Mouse (Mus musculus): Measurements from ENCODE around the gene Ssb. TPM values are rescaled to one million over a fixed set of nuclear protein-coding genes. Genes with fewer than 3 reads are reported as not detected.
"Not testable (repeated sequence)": the region's sequence is repeated elsewhere in the genome, so short reads cannot be mapped to it uniquely, and the experiment has no call there.

Ssb gene
- total RNA-seq, 2 experiments from 2014 or later, result 125 to 138 TPM

DNA sequence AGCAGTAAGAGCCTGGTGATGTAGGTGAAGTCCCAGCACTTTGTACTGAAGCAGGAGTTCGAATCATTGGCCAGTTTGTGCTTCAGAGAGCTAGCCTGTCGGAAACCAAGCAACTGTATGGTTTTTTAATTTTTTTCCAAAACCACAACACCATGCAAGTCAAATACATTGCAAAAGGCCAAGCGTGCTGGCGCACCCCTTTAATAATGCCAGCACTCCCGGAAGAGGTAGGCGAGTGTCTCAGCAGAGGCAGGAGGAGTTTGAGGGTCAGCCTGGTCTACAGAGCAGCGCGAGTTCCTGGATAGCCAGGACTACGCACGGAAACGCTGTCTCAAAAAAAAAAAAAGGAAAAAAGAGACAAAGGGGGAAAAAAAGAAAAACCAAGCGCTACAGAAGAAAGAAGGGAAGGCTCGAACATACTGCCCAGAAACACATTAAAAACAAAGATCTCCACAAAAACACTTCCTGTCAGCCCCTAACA is 350 bp upstream of the Ssb start:
- DNase-seq (ENCODE audit: extremely low spot score in 1 of 2, low spot score in 1 of 2), result peak; percentile 16 to 17

DNA sequence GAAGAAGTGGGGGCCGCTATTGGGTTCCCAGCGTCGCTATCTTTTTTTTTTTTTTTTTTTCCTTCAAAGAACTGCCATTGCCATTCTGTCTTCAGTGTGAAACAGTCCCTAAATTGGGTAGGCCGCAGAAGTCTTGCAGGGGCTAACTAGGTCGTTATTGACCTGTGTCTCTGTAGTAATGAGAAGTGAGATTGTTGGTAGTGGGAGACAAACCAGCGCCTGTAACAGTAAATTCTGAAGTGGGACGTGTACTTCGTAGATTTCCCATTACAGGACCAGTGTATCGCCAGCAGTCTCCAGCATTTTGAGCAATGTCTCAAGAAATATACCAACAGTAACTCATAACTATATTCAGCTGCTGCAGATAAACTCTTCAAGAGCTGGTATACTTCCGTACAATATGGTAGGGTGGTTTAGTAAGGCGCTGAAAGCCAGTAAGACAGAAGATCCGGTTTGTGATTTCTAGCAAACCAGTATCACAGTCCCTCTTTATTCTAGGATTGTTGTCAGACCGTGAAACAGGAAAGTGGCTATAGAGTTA is 825 bp downstream of the Ssb start:
- DNase-seq (ENCODE audit: extremely low spot score in 1 of 2, low spot score in 1 of 2), result no peak

- no peak for DNase-seq (ENCODE audit: extremely low spot score in 1 of 2, low spot score in 1 of 2)
These were observed 22.6 kb downstream of the Ssb start for GRCm38 (mm10) chr2:69883990-69884391.

GRCm38 (mm10) chr2:69884581-69884980 is 23.2 kb downstream of the Ssb start:
- DNase-seq (ENCODE audit: extremely low spot score in 1 of 2, low spot score in 1 of 2), result no peak

DNA sequence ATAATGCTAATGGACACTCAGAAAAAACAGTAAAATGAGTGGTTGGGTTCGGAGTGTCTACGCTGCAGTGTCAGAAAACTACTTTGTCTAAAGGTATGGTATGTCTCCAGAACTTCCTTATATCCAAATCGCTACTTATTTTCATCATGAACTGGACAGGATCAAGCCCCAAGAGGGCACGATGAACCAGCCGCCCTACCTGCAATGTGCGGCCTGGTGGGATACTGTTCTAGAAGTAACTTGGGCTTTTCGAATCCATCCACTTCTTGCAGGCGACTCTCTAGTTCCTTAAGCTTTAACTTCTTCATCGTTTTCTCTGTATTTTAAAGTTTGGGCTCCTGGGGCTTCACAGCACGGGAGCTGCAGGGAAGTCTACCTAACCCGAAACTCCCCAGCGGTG is 23.7 kb downstream of the Ssb start:
- no peak for DNase-seq (ENCODE audit: extremely low spot score in 1 of 2, low spot score in 1 of 2)

GRCm38 (mm10) chr2:69885451-69886305 is 24.3 kb downstream of the Ssb start, which contains the start of gene Mettl5:
Mettl5 (minus strand) TSS chr2:69885615.
- DNase-seq (ENCODE audit: extremely low spot score in 1 of 2, low spot score in 1 of 2), result peak; percentile 86 to 87

DNA sequence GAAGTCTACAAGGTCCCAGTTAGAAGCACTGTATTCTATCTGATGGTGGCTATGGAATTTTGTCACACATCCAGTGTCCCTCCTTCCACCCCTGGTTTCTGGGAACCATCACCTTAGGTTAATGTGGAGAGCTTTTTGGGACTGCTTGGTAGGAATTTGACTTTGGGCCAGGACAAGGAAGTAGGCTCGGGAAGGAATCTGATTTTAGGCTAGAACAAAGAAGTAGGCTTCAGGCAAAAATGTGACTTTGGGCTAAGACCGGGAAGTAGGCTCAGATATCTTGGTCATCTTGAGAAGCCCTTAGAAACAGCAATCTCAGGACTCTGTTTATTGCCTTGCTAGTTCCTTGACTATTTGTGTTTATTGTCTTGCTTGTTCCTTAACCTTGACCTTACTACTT is 27.6 kb downstream of the Ssb start:
- DNase-seq (ENCODE audit: extremely low spot score in 1 of 2, low spot score in 1 of 2), result no peak

DNA sequence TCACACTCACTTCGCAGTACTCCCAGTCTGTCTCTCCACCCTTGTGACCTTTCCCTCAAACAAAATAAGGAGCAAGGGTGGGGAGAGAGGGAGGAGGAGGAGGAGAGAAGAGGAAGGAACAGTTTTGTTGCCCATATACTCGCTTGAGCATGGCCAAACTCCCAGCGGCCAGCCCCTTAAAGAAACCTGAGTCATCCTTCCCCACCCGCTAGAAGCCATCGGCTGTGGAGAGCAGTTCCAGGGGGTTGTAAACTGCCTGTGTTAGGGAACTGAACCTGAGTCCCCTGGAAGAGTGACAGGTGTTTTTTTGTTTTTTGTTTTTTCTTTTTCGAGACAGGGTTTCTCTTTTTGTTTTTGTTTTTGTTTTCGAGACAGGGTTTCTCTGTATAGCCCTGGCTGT is 29.5 kb downstream of the Ssb start:
- DNase-seq (ENCODE audit: extremely low spot score in 1 of 2, low spot score in 1 of 2), result no peak

GRCm38 (mm10) chr2:69893145-69893544 is 31.8 kb downstream of the Ssb start:
- DNase-seq (ENCODE audit: extremely low spot score in 1 of 2, low spot score in 1 of 2), result no peak

GRCm38 (mm10) chr2:69893891-69894290 is 32.5 kb downstream of the Ssb start:
- DNase-seq (ENCODE audit: extremely low spot score in 1 of 2, low spot score in 1 of 2), result no peak

DNA sequence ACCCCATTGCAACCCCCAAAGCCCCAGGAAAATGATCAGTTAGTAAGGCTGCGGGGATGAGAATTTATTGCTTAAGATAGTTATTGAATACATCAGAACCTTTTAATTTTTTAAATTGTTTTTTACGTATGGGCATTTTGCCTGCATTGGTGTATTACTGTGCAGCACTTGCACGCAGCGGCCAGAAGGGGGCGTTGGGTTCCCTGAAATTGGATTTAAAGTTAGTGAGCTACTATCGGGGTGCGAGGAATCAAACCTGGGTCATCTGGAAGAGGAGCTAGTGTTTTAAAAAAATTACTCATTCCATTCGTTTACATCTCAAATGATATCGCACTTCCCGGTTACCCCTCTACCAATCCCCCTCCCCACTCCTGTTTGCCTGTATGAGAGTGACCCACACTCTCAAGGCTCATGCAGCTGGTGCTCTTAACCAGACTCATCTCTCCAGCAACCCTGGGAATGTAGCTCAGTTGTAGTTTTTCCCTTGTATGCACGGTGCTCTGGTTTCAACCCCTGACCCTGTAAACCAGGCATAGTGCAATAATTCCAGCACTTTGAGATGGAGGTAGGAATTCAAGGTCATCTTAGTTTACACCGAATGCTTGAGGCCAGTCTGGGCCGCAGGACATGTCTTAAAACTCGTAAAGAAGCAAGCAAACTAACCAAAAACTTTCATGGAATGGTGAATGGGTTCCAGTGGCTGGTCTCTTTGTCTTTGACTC is 34.3 kb downstream of the Ssb start:
- no peak for DNase-seq (ENCODE audit: extremely low spot score in 1 of 2, low spot score in 1 of 2)

DNA sequence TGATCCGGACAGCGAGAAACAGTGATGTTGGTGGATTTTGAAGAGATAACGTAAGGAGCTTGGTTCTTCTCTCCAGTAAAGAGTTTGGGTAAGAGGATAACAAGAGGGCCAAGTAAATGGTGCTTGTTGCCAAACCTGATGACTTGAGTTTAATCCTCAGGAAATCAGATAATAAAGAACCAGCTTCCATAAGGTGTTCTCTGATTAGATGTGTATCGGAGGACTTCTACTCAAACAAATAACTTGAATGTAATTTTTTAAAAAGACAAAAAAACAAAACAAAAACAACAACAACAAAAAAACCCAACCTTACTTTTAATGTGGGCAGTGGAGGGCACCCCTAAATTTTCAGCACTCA is 34.8 kb downstream of the Ssb start:
- DNase-seq (ENCODE audit: extremely low spot score in 1 of 2, low spot score in 1 of 2), result no peak

DNA sequence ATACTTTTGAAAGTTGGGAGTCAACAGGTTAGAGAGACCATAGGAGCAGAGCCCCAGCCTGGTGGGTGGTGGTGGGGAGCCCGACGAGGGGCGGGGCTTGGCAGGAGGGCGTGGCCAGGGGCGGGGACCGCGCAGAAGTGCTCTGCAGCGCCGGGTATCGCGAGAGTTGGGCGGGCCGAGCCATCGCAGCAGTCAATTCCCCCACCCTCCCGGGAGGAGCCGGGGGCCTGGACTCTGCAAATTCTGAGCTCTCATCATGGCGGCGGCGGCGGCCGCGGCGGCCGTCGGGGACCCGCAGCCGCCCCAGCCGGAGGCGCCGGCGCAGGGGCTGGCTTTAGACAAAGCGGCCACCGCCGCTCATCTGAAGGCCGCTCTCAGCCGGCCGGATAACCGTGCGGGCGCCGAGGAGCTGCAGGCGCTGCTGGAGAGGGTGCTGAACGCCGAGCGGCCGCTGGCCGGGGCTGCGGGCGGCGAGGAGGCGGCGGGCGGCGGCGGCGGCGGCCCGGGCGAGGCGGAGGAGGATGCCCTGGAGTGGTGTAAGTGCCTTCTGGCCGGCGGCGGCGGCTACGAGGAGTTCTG is 35.8 kb downstream of the Ssb start, which contains the start of gene Ubr3:
Gene Ubr3, plus strand, starts transcription at position 208 of the 579 bp plus-strand sequence.
- peak; percentile 92 to 95 for DNase-seq (ENCODE audit: extremely low spot score in 1 of 2, low spot score in 1 of 2)

GRCm38 (mm10) chr2:69897618-69898575 is 36.5 kb downstream of the Ssb start:
- DNase-seq (ENCODE audit: extremely low spot score in 1 of 2, low spot score in 1 of 2), result peak; percentile 24 to 37

DNA sequence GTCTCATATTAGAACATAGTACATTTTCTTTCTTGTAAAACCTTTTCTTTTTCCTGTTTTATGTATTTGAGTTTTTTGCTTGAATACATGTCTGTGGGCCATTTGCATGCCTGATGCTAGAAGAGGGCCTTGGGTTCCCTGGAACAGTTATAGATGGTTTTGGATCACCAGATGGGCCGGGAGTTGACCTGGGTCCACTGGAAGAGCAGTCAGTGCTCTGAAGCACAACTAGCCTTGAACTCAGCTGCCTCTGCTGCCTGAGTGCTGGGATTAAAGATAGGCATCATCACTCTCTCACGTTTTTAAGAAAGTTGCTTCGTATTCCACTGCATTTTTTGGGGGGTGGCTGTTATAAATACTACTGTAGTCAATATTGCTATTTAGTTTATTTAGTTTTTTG is 42.2 kb downstream of the Ssb start:
- no peak for DNase-seq (ENCODE audit: extremely low spot score in 1 of 2, low spot score in 1 of 2)

DNA sequence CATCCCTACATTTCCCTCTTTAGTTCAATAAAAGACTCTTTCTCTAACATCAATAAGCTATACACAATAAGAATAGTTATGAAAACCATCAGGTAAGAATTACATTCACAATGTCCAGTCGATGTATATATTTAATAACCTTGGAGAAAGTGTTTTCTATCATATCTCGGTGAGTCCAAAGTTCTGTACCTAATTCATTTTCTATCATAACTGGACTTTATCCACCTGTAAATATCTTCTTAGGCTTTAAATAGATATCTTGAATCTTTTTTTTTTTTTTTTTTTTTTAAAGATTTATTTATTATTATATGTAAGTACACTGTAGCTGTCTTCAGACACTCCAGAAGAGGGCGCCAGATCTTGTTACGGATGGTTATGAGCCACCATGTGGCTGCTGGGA is 46.0 kb downstream of the Ssb start:
- not testable (repeated sequence) for DNase-seq (ENCODE audit: extremely low spot score in 1 of 2, low spot score in 1 of 2)

GRCm38 (mm10) chr2:69912801-69913200 is 51.4 kb downstream of the Ssb start:
- no peak for DNase-seq (ENCODE audit: extremely low spot score in 1 of 2, low spot score in 1 of 2)

DNA sequence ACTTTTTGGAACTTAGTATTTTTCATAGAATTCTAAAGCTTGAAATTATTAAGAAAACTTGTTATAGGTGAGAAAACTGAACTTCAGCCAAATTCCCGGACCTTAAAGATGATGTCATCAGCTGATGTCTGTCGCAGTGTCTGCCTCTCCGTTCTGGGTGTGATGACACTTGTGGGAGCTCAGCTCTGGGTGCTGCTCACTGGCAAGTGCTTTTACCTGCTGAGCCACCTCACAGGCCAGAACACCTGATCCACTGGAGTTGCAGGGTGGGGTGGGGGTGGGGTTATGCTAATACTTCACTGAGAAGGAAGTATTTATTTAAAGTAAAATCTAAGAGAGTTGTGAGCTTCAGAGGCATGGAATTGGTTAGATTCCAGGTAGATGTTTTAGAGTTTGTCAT is 55.9 kb downstream of the Ssb start:
- DNase-seq (ENCODE audit: extremely low spot score in 1 of 2, low spot score in 1 of 2), result no peak
